Mouse (Mus musculus) gastrocnemius, postnatal 14 days (tissue): ENCODE results near the gene Tnrc6a. TPM values are rescaled to one million over a fixed set of nuclear protein-coding genes. Genes with fewer than 3 reads are reported as not detected.

Source experiments
- DNase-seq: peaks from one replicate; pipeline ENCODE4 v3.0.0; 2021; ENCODE audit warnings: mixed read lengths
- intact Hi-C: fragments of 180-260 bp; cut with DNase I; formaldehyde crosslinking; loops from one replicate; pipeline ENCODE4 v1.15.1; 2025; ENCODE audit warnings: low total_unique reads
- total RNA-seq, 2 experiments: library from RNA; stranded (reverse); gene quantifications; 2 replicates each; pipeline ENCODE4 v1.2.3; 2021

Tnrc6a gene
- total RNA-seq, 2 experiments from 2014 or later, result 20.1 to 20.7 TPM

DNA sequence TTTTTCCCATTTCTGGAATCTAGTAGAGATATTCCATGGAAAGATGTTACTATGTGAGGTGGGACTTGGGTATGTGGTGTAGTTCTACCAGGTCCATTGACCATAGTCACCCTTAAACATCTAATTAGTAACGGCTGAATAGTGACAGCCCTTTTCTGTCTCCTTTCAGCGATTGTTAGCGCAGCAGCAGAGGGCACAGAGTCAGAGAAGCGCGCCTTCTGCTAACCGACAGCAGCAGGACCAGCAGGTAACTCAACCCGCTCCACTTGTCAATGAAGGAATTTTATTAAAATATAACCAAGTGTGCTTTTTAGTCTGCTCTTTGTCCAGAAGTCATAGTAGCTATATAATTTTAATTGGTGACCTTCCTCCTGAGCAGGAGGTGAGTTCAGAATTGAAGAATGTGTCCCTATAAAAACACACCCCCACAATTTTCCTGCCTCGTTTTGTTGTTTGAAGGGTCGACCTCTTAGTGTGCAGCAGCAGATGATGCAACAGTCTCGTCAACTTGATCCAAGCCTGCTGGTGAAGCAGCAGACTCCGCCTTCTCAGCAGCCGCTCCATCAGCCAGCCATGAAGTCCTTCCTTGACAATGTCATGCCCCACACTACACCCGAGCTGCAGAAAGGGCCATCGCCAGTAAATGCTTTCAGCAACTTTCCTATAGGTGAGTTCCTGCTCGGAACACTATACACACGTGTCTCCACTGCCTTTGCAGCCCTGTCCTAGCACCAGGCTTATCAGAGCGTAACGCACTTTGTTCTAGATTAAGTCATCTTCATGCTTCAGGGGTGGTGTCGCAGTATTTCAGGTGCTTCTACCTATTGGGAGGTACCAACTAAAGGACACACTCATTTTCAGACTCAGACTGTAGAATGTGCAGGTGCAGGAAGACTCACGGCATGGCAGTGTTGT lies 58.4 kb downstream of the Tnrc6a start:
- intact Hi-C loops, result no loop called here
- no peak for DNase-seq

DNA sequence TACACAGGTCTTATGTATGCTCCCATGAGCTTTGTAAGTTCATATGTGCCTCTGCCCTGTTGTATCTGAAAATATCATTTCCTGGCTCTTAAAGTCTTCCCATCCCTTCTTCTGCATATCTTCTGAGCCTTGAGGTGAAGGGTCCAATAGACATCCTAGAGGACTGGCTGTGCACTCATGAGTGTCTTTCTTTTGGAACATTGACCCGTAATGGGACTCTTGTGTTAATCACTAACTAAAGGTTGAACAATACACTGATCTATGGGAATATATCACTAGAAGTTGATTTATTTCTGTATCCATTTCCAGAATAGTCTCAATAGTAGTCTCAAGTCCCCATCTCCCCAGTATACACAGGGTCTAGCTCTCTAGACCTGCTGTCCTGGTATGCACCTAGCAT lies 61.2 kb downstream of the Tnrc6a start:
- DNase-seq, result no peak
- intact Hi-C loops, result no loop called here

DNA sequence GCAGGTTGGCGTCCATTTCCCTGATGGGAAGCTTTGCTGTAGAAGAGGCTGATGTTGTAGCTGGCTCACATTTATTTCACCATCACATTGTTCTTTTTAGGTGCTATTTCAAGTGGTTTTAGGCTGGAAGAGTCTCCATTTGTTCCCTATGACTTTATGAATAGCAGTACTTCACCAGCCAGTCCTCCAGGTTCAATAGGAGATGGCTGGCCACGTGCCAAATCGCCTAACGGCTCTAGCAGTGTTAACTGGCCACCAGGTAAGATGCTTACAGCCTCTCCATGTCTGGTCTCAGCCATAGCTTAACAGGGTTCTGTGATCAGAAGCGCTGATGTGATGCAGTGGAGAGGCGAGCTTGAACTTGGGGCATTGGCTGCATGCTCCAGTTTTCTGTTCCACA lies 62.8 kb downstream of the Tnrc6a start:
- no peak for DNase-seq
- intact Hi-C loops, result no loop called here

- intact Hi-C loops, result no loop called here
- DNase-seq, result no peak
These were observed 63.6 kb downstream of the Tnrc6a start for GRCm38 (mm10) chr7:123187246-123187645.

- intact Hi-C loops, result no loop called here
- DNase-seq, result no peak
These were observed 64.8 kb downstream of the Tnrc6a start for GRCm38 (mm10) chr7:123188462-123188861.

- DNase-seq, result no peak
- intact Hi-C loops, result no loop called here
These were observed 66.1 kb downstream of the Tnrc6a start for GRCm38 (mm10) chr7:123189762-123190161.

- DNase-seq, result no peak
- intact Hi-C loops, result no loop called here
These were observed 68.0 kb downstream of the Tnrc6a start for GRCm38 (mm10) chr7:123191731-123192130.

- DNase-seq, result no peak
- intact Hi-C loops, result no loop called here
These were observed 69.5 kb downstream of the Tnrc6a start for GRCm38 (mm10) chr7:123193201-123193600.

GRCm38 (mm10) chr7:123194696-123195095 lies 71.0 kb downstream of the Tnrc6a start:
- intact Hi-C loops, result no loop called here
- DNase-seq, result no peak

- intact Hi-C loops, result no loop called here
These were observed 72.7 kb downstream of the Tnrc6a start for GRCm38 (mm10) chr7:123196432-123196831.

GRCm38 (mm10) chr7:123198695-123199094 lies 75.0 kb downstream of the Tnrc6a start:
- intact Hi-C loops, result no loop called here
- DNase-seq, result no peak

More at GRCm38 (mm10) chr7:123196432-123196831, 72.7 kb downstream of the Tnrc6a start:
- DNase-seq, result no peak

- DNase-seq, result no peak
- intact Hi-C loops, result no loop called here
These were observed 75.5 kb downstream of the Tnrc6a start for GRCm38 (mm10) chr7:123199151-123199550.

DNA sequence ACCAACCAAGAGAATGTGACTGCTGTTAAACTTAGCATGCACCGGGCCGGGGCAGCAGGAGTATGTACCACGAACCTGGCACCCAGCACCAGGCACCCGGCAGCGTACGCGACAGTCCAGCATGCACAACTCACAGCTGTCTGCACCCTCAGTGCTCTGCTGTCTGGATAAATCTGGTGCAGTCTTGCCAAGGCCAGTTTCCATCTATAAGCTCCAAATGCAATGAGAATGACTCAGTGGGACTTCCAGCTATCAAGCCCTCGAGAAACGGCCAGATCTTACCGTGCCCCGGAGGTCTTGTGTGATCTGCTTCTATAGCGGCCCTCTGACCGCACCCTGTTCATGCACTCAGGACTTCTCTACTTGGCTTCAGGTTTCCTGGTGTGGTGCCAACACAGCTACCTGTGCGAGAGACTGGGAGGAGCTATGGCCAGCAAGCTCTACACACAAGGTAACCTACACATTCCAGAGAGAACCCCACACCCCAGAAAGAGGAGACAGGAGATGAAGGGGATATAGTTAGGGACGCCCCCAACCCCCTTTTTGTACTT lies 76.0 kb downstream of the Tnrc6a start:
- intact Hi-C loops, result loop anchor here (10.0 kb wide), 1 partner anchor 195 kb away; no protein-coding TSS in a partner anchor
- no peak for DNase-seq

GRCm38 (mm10) chr7:123200722-123201121 lies 77.0 kb downstream of the Tnrc6a start:
- no peak for DNase-seq

GRCm38 (mm10) chr7:123205261-123205660 lies 81.6 kb downstream of the Tnrc6a start:
- intact Hi-C loops, result loop anchor here (5.0 to 10.0 kb wide), 2 partner anchors 190 to 262 kb away; no protein-coding TSS in a partner anchor
- DNase-seq, result peak; percentile 32

More at GRCm38 (mm10) chr7:123200722-123201121, 77.0 kb downstream of the Tnrc6a start:
- intact Hi-C loops, result loop anchor here (10.0 kb wide), 1 partner anchor 194 kb away; no protein-coding TSS in a partner anchor

DNA sequence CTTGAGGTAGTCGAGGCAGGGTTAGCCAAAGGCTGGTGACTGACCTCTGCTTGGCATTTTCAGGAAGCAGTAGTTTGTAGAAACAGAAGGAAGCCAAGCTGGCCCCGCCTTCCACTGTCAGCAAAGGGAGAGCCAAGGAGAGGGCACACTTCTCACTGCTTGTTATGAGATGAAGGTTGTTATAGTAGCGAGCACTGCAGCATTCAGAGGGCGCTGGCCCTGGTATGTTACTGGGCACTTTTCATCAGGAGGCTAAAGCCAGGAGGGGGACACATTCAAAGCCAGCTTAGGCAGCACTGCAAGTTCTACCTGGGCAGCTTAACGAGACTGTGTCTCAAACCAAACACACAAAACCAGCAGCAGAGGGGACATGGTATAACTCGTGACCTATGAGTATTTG lies 83.9 kb downstream of the Tnrc6a start:
- DNase-seq, result no peak

GRCm38 (mm10) chr7:123209864-123210263 lies 86.2 kb downstream of the Tnrc6a start:
- intact Hi-C loops, result loop anchor here (5.0 to 10.0 kb wide), 2 partner anchors 185 to 257 kb away; no protein-coding TSS in a partner anchor

More for the DNA sequence above, 83.9 kb downstream of the Tnrc6a start:
- intact Hi-C loops, result loop anchor here (5.0 to 10.0 kb wide), 2 partner anchors 187 to 260 kb away; no protein-coding TSS in a partner anchor

DNA sequence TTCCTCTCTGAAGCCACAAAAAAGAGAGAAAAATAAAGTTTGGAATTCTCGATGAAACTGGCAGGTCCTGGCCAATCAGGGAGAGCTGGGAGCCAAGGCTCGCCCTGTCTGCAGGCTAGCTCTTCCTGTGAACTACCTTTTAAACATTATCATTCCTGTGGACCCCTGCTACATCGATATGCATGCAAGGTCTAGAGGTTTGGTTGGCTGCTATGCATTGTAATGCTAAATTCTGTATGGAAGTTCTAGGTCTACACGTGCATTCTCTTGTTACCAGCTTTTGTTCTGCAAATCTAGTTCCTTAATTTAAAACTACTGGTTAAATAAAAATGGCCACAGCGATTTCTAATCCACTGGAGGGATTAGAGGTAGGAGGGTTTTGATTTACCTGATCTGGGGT lies 87.8 kb downstream of the Tnrc6a start:
- intact Hi-C loops, result no loop called here
- no peak for DNase-seq

More at GRCm38 (mm10) chr7:123209864-123210263, 86.2 kb downstream of the Tnrc6a start:
- no peak for DNase-seq

DNA sequence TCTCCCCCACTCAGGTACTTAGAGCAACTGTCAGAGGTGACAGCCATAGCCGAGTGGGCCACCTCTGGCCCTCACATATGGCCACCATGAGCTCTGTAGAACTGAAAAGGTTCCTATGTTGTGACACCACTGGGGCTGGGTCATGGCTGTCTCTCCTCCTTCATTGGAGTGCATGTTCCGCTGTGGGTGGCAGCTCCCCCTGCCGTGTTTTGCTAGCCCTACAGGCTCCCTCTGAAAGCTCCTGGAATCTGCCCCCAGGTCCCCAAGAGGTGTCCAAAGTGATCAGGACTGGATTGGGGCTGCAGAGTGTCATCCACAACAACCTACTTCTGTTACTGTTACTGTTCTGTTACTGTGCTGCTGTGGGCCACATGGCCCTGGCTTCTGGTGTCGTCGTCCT lies 88.6 kb downstream of the Tnrc6a start:
- intact Hi-C loops, result no loop called here
- no peak for DNase-seq

GRCm38 (mm10) chr7:123214365-123215075 lies 90.8 kb downstream of the Tnrc6a start, which contains the start of gene Slc5a11:
Gene Slc5a11, plus strand, starts transcription at chr7:123214780.
- DNase-seq, result no peak
- intact Hi-C loops, result no loop called here
